Mouse (Mus musculus) spleen, adult 2 months (tissue): ENCODE measurements around the gene Trim62. TPM values are rescaled to one million over a fixed set of nuclear protein-coding genes. Genes with fewer than 3 reads are reported as not detected.

ENCODE experiments used
- DNase-seq, 2 experiments: peaks; one replicate each; pipeline versions ENCODE4 v3.0.0 to v3.0.0-alpha.2; 2012 to 2021; ENCODE audit warnings: low spot score in 2 of 2, low read depth in 1 of 2
- H3K27ac ChIP-seq: fragments of 200-500 bp; 2 replicates; pipeline ENCODE4 v1.5.1; 2012; ENCODE audit warnings: low read length, inconsistent platforms; ENCODE audit not compliant: insufficient read depth
- H3K27me3 ChIP-seq: fragments of 200-500 bp; 2 replicates; pipeline ENCODE4 v1.6.1; 2012; ENCODE audit warnings: mild to moderate bottlenecking, moderate library complexity, low read length, inconsistent platforms; ENCODE audit not compliant: control insufficient read depth, insufficient read depth
- H3K36me3 ChIP-seq: fragments of 200-500 bp; 2 replicates; pipeline ENCODE4 v1.6.1; 2012; ENCODE audit warnings: mild to moderate bottlenecking, low read length, inconsistent platforms; ENCODE audit not compliant: control insufficient read depth, insufficient read depth
- H3K4me1 ChIP-seq: fragments of 200-500 bp; 2 replicates; pipeline ENCODE4 v1.6.1; 2011; ENCODE audit warnings: inconsistent platforms; ENCODE audit not compliant: control insufficient read depth, insufficient read depth, insufficient read length
- H3K4me3 ChIP-seq: fragments of 200-500 bp; 2 replicates; pipeline ENCODE4 v1.5.1; 2011; ENCODE audit warnings: mild to moderate bottlenecking, inconsistent platforms; ENCODE audit not compliant: insufficient read depth, insufficient read length; ENCODE audit errors: extremely low read depth
- CTCF ChIP-seq: fragments of 200-500 bp; IDR thresholded peaks from 2 replicates; pipeline ENCODE4 v1.5.1; 2011; ENCODE audit warnings: mild to moderate bottlenecking, inconsistent platforms; ENCODE audit not compliant: insufficient read depth, insufficient read length, insufficient replicate concordance; ENCODE audit errors: extremely low read depth
- POLR2A ChIP-seq: fragments of 200-500 bp; IDR thresholded peaks from 2 replicates; pipeline ENCODE4 v1.6.1; 2011; ENCODE audit warnings: low read depth, low read length, inconsistent platforms
- WGBS: fragments of 180-500 bp; shearing (Covaris S2); methylation state at CpG from one replicate; pipeline ENCODE4 v1.1.7; 2018; 5-methylcytosine and 5-hydroxymethylcytosine counted together
- polyA plus RNA-seq: library from polyadenylated mRNA; depleted of rRNA; stranded (reverse); fragments of >200 nt; gene quantifications from 2 replicates; pipeline ENCODE4 v1.2.3, GENCODE M21; 2012; rRNA removed

The Trim62 gene
- 3.9 and 5.6 TPM in 2 replicates for polyA plus RNA-seq

DNA sequence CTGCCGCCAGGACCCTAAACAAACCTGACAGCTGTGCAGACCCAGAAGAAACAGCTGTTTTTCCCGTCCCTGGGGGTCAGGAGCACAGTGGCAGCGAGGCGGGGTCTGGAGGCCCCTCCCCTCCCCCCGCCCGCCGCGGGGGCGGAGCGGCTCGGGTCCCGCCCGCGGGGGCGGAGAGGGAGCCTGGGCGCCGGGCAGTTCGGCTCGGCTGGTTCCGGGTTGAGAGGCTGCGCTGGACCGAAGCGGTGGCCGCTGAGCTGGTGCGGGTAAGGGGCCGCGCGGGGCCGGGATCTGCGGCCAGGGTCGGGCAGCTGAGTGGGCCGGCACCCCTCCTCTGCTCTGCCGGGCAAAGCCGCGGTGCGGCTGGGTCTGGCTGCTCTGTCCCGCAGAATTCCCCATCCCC, at the start of gene Trim62:
TSS of gene Trim62 (plus strand) at position 202 of the 403 bp plus-strand sequence.
- Histone ChIP-seq H3K36me3 (no peaks in the 10 kb centered on the region), H3K27me3 (peaks cover 7% of the 10 kb centered on the region), H3K4me3 (peak within 1 kb of the TSS; percentile 67), H3K4me1 (peaks cover 4% of the 10 kb centered on the region; the same call in 1 of the 2 replicates), H3K27ac (0 out of 2 replicates have a peak within 1 kb of the TSS, but pooled peaks have one; percentile 23)
- no peak for TF ChIP-seq CTCF
- TF ChIP-seq POLR2A, result no peak
- peak in 1 of 2 experiments; percentile 65 for DNase-seq
- WGBS, result 1% methylated on average over 28 of the region's 37 CpGs

DNA sequence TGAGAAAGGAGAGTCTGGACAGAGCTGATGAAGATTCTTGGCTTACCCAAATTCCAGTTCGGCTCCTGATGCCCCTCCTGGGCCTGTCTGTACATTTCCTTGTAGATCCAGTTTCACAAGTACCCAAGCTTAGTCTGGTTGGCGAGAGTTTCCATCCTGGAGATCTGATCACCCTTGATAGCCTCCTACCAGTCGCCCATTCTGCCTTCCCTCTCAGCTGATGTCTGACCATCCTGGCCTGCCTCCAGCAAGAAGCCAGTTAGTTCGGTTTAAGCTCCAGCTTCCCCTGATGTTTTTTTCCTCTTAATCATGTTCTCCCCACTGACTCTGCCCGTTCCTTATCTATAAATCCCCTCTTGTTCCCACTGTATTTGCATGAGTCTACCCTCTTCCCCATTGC, 45.2 kb upstream of the Trim62 start:
- Histone ChIP-seq H3K4me1 (peaks cover 3% of the 10 kb centered on the region; the same call in 1 of the 2 replicates), H3K4me3 (no peak overlapping the region), H3K27ac (no peak overlapping the region), H3K27me3 (no peaks in the 10 kb centered on the region; the same call in 1 of the 2 replicates), H3K36me3 (no peaks in the 10 kb centered on the region)
- TF ChIP-seq POLR2A, result no peak
- no peak for TF ChIP-seq CTCF
- no peak for DNase-seq
- 52% methylated on average over 5 of the region's 5 CpGs for WGBS

DNA sequence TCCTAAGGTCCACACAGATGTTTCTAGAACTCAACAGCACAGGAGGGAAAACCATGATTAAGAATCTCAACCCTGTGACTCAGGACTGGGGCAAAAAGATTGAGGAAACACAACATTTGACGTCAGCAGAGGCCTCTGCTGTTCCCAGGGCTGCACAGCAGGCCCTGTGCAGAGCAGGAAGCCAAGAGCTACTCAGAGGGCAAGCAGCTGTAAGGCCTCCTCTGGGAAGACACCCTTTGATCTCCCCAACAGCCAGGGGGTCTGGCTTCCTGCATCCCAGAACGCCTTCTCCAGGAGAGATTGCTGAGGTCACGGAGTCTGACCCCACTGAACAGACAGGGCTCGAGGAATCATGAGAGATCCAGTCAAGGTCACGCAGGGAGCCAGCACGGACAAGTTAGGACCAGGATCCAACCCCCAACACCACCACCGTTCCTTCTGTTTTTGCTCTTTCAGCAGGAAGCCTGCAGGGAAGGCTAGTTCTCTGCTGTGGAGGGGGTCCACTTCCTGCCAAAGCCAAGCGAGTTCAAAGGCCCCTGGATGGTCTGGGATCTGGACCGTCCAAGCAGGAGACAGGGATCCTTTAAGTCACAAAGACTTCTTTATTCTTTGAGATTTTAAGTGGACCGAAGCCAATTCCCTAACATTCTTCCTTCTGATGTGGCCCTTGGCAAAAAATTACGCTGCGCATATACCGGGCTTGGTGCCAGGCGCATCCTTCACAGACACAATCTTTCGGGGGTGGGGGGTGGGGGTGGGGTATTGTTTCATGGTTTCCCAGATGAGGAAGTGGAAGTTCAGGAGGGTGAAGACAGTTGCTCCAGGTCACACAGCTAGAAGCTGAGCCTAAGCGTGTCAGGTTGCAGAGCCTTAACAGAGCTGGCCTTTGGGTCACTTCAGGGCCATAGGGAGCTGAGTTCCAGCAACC, 43.3 kb upstream of the Trim62 start:
- H3K27ac ChIP-seq, result peak overlapping the region; percentile 54; the same call in 1 of the 2 replicates
- TF ChIP-seq POLR2A, result no peak
- no peak for TF ChIP-seq CTCF
- peaks cover 3% of the 10 kb centered on the region; the same call in 1 of the 2 replicates for H3K4me1 ChIP-seq
- 54% methylated on average over 16 of the region's 16 CpGs for WGBS
- DNase-seq, result no peak
- H3K4me3 ChIP-seq, result no peak overlapping the region
- no peaks in the 10 kb centered on the region for H3K27me3 ChIP-seq
- no peaks in the 10 kb centered on the region for H3K36me3 ChIP-seq

DNA sequence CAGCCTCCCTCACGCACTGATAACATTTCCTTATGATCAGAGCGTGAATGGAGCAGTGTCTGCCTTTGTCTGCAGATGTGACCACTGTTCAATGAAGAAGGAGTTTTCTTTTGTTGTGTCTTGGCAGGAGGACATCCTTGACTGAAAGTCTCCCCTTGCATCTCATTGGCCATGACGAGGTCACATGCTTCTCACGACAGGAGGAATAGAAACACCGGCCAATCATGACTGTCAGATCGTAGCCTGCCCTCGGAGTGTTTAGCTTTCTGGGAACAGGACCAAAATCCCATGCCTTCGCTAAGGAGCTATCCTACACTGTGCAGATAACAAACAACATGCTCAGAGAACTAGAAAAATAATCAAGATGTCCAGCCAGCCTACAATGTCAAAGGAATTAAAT, 42.1 kb upstream of the Trim62 start:
- TF ChIP-seq POLR2A (no peak), CTCF (no peak)
- Histone ChIP-seq H3K27ac (no peak overlapping the region), H3K4me1 (peaks cover 3% of the 10 kb centered on the region; the same call in 1 of the 2 replicates), H3K4me3 (no peak overlapping the region), H3K27me3 (no peaks in the 10 kb centered on the region), H3K36me3 (no peaks in the 10 kb centered on the region)
- 86% methylated on average over 8 of the region's 8 CpGs for WGBS
- DNase-seq, result no peak

DNA sequence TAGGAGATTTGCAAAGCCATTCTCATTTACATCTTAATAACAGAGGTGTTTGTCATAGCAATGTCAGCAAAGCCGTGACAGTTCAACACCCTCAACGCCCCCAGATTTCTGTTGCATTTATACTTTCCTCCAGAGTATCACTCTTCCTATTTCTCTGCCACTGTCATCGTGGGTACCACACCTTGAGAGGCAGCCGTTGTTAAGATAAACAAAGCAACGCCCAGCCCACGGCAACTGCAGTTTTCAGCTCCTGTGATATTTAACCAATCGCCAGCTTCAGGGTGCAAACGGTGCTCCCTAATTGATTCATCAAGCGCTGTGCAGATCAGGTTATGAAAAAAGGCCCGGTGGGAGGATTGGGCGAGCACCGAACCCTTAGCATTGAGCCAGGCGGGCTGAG, 38.8 kb upstream of the Trim62 start:
- no peak overlapping the region for H3K27ac ChIP-seq
- 69% methylated on average over 13 of the region's 13 CpGs for WGBS
- H3K36me3 ChIP-seq, result no peaks in the 10 kb centered on the region
- TF ChIP-seq POLR2A, result no peak
- no peak for TF ChIP-seq CTCF
- DNase-seq, result no peak
- H3K4me3 ChIP-seq, result no peak overlapping the region
- no peaks in the 10 kb centered on the region for H3K4me1 ChIP-seq
- no peaks in the 10 kb centered on the region for H3K27me3 ChIP-seq

DNA sequence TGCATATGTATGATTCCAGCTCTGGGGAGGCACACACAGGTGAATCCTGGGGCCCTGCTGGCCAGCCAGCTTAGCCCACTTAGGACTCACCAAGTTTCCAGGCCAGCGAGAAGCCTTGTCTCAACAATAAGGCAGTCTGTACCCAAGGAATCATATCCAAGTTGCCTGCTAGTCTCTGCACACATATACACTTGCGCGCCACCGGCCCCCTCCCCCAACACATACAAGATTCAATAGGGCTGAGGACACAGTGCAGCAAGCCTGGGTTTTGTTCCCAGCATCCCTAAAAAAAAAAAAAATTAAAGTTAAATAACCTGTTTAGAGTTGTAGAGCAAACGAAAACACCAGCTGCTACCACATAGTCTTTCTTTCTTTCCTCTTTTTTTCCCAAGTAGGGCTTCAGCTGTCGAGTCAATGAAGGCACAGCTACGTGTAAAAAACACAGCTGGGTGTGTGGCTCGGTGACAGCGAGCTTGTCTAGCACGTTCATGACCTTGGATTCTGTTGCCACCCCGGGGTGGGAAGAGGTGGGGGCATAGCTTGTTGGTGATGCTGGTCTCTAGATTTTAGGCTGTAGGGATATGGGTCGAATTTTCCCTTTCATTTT, 37.9 kb upstream of the Trim62 start:
- TF ChIP-seq POLR2A (no peak), CTCF (no peak)
- no peak overlapping the region for H3K4me3 ChIP-seq
- 78% methylated on average over 12 of the region's 12 CpGs for WGBS
- H3K36me3 ChIP-seq, result no peaks in the 10 kb centered on the region
- no peak for DNase-seq
- no peaks in the 10 kb centered on the region for H3K4me1 ChIP-seq
- H3K27ac ChIP-seq, result no peak overlapping the region
- no peaks in the 10 kb centered on the region for H3K27me3 ChIP-seq
